Mouse (Mus musculus) bone marrow, adult 2 months (tissue): ENCODE results near the gene Snx14.

Experiments
- CTCF ChIP-seq: fragments of 200-500 bp; IDR thresholded peaks from 2 replicates; pipeline ENCODE4 v1.5.1; 2011; ENCODE audit warnings: low read length, control low read depth; ENCODE audit not compliant: control insufficient read depth, insufficient read depth
- POLR2A ChIP-seq: fragments of 200-500 bp; IDR thresholded peaks from 2 replicates; pipeline ENCODE4 v1.6.1; 2011; ENCODE audit warnings: low read depth, mild to moderate bottlenecking, control low read depth, low read length, borderline replicate concordance; ENCODE audit not compliant: control insufficient read depth

GRCm38 (mm10) chr9:88330316-88330715 is 108.4 kb downstream of the Snx14 start:
- TF ChIP-seq CTCF (no peak), POLR2A (no peak)
